Mouse (Mus musculus): Measurements from ENCODE around the gene Bmp2.
A peak's percentile ranks its signal among the peaks of the same experiment; 100 is the strongest.

The Bmp2 gene

GRCm38 (mm10) chr2:133552031-133552841 is at the start of gene Bmp2:
Bmp2 (plus strand) TSS chr2:133552159.
- peak; percentile 73 for DNase-seq

DNA sequence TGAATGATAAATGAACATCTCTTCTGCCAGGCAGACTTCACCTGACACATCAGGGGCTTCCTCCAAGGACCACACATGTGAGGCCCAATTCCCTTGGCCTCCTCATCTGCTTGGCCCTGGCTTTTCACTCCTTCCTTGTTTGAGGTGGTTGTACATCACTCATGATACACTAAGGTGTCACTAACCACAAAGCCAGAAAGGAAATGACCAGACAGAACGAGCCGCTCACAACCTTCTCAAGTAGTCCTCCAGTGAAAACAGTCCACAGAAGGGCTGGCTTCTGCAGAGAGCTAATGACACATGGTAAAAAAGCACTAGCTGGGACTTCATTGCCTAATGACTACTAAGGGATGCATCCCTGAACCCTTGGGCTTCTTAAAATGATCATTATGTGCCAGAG is 46.3 kb upstream of the Bmp2 start:
- DNase-seq: no peak

- DNase-seq: no peak
These were observed 44.9 kb upstream of the Bmp2 start for GRCm38 (mm10) chr2:133507045-133507444.

GRCm38 (mm10) chr2:133509141-133509540 is 42.8 kb upstream of the Bmp2 start:
- no peak for DNase-seq

GRCm38 (mm10) chr2:133511011-133511779 is 40.8 kb upstream of the Bmp2 start:
- DNase-seq: no peak

GRCm38 (mm10) chr2:133516331-133517046 is 35.5 kb upstream of the Bmp2 start:
- no peak for DNase-seq

DNA sequence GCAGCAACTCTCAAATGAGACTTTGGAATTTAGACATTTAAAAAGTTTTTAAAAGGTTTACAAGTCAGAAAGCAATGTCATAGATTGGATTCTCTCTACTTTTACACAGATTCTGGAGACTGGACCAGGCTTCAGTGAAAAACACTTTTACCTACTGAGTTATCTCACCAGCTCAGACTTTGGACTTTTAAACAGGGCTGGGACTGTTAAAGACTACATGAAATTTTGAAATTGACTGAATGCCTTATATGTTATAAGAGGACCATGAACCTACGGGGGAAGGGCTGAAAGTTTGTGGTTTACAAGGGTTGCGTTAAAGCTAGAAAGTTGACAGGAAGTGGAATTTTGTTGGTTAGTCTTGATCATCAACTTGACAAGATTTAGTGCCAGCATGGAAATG is 34.1 kb upstream of the Bmp2 start:
- DNase-seq: no peak

- DNase-seq: no peak
These were observed 30.8 kb upstream of the Bmp2 start for GRCm38 (mm10) chr2:133521193-133521592.

- DNase-seq: no peak
These were observed 29.8 kb upstream of the Bmp2 start for GRCm38 (mm10) chr2:133522121-133522520.

GRCm38 (mm10) chr2:133525621-133526181 is 26.3 kb upstream of the Bmp2 start:
- no peak for DNase-seq

DNA sequence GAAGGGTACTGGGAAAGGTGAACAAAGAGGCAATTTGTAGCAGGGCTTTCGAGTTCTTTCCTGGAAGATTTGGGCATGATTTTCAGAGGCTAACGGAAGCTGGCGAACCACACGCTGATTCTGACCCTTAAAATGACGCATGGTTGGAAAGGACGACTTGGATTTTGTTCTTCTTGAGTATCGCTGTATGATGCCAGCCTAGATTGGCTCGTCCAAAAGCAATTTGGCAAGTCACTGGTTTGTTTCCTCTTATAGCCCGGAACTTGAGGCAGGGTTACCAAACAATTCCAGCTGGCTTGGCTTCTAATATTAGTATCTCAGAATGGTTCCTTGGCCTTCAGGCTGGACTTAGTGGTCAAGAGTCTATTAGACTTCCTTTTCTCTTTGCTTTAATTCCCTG is 22.6 kb upstream of the Bmp2 start:
- no peak for DNase-seq

DNA sequence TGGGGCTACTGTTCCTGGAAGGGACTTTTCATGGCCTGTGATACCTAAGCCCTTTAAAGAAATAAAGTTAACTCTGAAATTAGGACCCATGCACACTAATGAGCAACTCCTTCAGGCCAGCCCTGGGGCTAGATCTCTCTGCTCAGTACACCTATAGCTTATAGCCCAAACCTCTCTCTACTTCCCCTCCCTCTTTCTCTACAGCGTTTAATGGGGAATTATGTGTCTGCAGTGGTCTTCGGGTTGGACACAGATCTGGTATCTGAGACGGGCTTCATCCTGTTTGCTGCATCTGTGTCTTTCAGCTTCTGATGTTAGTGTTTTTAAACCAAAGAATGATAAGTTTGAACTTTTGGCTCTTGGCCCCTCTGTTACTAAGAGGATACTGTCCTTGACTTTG is 18.9 kb upstream of the Bmp2 start:
- DNase-seq: no peak

DNA sequence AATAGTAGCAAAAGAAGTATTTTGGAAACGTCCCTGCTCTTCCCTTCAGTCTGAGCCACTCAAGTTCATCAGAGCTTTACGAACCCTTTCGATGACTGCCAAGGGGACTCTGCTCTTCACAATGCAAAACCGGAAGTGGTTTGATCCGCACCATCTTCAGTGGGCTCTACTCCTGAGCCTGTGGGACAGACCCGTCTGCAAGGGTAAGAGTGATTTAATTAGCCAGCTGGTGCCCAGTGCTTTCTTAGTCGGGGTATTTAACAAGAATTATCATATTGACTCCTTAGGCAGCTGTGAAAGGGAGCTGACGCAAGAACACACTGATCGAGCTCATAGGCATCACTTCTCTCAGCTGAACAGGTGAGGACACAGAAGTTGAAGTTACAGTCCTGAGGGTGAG is 16.5 kb upstream of the Bmp2 start:
- no peak for DNase-seq

DNA sequence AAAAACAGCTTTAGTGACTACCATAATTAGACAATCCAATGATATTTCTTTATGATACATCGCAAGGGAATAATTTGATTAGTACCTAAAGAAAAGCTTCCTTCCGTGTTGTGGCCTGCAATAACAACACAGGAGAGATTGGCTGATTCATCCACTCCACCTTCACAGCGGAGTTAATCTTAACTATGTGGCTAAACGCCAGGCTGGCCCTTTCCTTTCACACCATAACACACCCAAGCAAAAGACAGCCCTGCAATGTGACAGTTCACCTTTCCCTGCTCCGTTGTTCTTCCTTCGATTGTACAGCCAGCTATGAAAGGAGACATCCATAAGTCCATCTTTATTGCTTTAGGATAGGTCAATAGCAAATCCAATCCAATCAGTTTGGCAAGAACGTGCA is 15.1 kb upstream of the Bmp2 start:
- no peak for DNase-seq

GRCm38 (mm10) chr2:133540702-133541101 is 11.3 kb upstream of the Bmp2 start:
- DNase-seq: no peak

- DNase-seq: peak; percentile 55
These were observed 1.7 kb upstream of the Bmp2 start for GRCm38 (mm10) chr2:133550238-133550682.

- DNase-seq: no peak
These were observed 995 bp downstream of the Bmp2 start for GRCm38 (mm10) chr2:133552842-133553465.

DNA sequence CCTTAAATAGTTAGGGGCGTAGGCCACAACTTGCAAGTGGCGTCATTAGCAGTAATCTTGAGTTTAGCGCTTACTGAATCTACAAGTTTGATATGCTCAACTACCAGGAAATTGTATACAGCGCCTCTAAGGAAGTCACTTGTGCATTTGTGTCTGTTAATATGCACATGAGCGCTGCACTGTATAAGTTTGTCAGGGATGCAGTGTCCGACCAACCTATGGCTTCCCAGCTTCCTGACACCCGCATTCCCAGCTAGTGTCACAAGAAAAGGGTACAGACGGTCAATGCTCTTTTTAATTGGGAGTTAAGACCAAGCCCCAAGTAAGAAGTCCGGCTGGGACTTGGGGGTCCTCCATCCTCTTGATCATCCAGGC is 1.9 kb downstream of the Bmp2 start:
- no peak for DNase-seq

DNA sequence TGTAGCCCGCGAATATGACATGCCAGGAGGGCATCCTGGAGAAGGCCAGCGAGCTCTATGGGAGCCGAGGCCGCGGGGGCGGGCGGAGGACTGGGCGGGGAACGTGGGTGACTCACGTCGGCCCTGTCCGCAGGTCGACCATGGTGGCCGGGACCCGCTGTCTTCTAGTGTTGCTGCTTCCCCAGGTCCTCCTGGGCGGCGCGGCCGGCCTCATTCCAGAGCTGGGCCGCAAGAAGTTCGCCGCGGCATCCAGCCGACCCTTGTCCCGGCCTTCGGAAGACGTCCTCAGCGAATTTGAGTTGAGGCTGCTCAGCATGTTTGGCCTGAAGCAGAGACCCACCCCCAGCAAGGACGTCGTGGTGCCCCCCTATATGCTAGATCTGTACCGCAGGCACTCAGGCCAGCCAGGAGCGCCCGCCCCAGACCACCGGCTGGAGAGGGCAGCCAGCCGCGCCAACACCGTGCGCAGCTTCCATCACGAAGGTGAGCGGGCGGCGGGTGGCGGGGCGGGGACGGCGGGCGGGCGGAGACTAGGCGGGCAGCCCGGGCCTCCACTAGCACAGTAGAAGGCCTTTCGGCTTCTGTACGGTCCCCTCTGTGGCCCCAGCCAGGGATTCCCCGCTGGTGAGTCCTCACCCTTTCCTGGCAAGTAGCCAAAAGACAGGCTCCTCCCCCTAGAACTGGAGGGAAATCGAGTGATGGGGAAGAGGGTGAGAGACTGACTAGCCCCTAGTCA is 2.5 kb downstream of the Bmp2 start:
- DNase-seq: no peak

GRCm38 (mm10) chr2:133564248-133564886 is 12.4 kb downstream of the Bmp2 start:
- DNase-seq: no peak

DNA sequence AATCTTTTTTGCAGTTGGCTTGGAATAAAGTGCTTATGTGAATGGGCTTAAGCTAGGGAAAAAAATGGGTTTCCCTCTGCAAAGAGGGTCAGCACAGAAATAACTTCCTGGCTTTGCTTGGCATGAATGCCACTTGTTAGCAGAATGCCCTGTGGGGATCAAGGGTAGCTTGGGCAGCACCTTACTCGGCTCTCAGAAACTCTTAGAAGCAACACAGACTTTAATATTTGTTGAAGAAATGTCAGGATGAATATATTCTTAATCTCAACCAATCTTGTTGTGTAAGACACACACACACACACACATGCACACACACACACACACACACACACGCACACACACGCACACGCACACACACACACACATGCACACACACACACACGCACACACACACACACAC is 13.5 kb downstream of the Bmp2 start:
- no peak for DNase-seq

All from right cerebral cortex, postnatal 25 days (tissue).